Mouse (Mus musculus): Measurements from ENCODE around the gene Serpina3k. TPM values are rescaled to one million over a fixed set of nuclear protein-coding genes. Genes with fewer than 3 reads are reported as not detected.
"Not testable (repeated sequence)": the region's sequence is repeated elsewhere in the genome, so short reads cannot be mapped to it uniquely, and the experiment has no call there.

The Serpina3k gene
- polyA plus RNA-seq, 1 experiment from 2014 or later, result not detected

- no peaks in the 10 kb centered on the region for H3K4me1 ChIP-seq (replicated peaks; ENCODE audit: insufficient read depth, low read length)
- no peak for ATAC-seq (replicated peaks; ENCODE audit: low FRiP score, low read depth)
- no peaks in the 10 kb centered on the region for H3K36me3 ChIP-seq (ENCODE audit: insufficient read depth, low read length)
- 56% methylated on average over 1 of the region's 1 CpGs for WGBS
- TF ChIP-seq CTCF (IDR thresholded peaks at IDR 0.05; ENCODE audit: low read depth), result no peak
- no peak overlapping the region for H3K27ac ChIP-seq
- no peak for DNase-seq (ENCODE audit: low spot score)
- H3K4me2 ChIP-seq (ENCODE audit: low read length), result no peak overlapping the region
- H3K27me3 ChIP-seq (ENCODE audit: insufficient read depth, low read length), result no peaks in the 10 kb centered on the region
- H3K9me3 ChIP-seq (replicated peaks; ENCODE audit: low read length), result no peaks in the 10 kb centered on the region
- no peak overlapping the region for H3K9ac ChIP-seq (ENCODE audit: low read depth, low read length)
- no peak overlapping the region for H3K4me3 ChIP-seq (replicated peaks; ENCODE audit: low read depth, low read length)
Measured at GRCm38 (mm10) chr12:104331701-104332100, 6.6 kb upstream of the Serpina3k start.

- H3K9ac ChIP-seq (ENCODE audit: low read depth, low read length); H3K4me3 ChIP-seq (replicated peaks; ENCODE audit: low read depth, low read length); H3K27ac ChIP-seq; H3K27me3 ChIP-seq (ENCODE audit: insufficient read depth, low read length); H3K4me1 ChIP-seq (replicated peaks; ENCODE audit: insufficient read depth, low read length); H3K4me2 ChIP-seq (ENCODE audit: low read length); H3K36me3 ChIP-seq (ENCODE audit: insufficient read depth, low read length); ATAC-seq (replicated peaks; ENCODE audit: low FRiP score, low read depth); H3K9me3 ChIP-seq (replicated peaks; ENCODE audit: low read length); DNase-seq (ENCODE audit: low spot score): not testable (repeated sequence)
Measured at GRCm38 (mm10) chr12:104336873-104337272, 1.4 kb upstream of the Serpina3k start.

GRCm38 (mm10) chr12:104338705-104339104, 419 bp downstream of the Serpina3k start:
- no peaks in the 10 kb centered on the region for H3K27me3 ChIP-seq (ENCODE audit: insufficient read depth, low read length)
- 86% methylated on average over 3 of the region's 3 CpGs for whole genome bisulfite sequencing
- no peak overlapping the region for H3K4me2 ChIP-seq (ENCODE audit: low read length)
- ATAC-seq (replicated peaks; ENCODE audit: low FRiP score, low read depth) (no peak), DNase-seq (ENCODE audit: low spot score) (no peak)
- no peaks in the 10 kb centered on the region for H3K36me3 ChIP-seq (ENCODE audit: insufficient read depth, low read length)
- no peaks in the 10 kb centered on the region for H3K4me1 ChIP-seq (replicated peaks; ENCODE audit: insufficient read depth, low read length)
- no peak overlapping the region for H3K9ac ChIP-seq (ENCODE audit: low read depth, low read length)
- H3K4me3 ChIP-seq (replicated peaks; ENCODE audit: low read depth, low read length), result no peak overlapping the region
- H3K9me3 ChIP-seq (replicated peaks; ENCODE audit: low read length), result no peaks in the 10 kb centered on the region
- TF ChIP-seq CTCF (IDR thresholded peaks at IDR 0.05; ENCODE audit: low read depth), result no peak
- H3K27ac ChIP-seq, result no peak overlapping the region

- not testable (repeated sequence) for H3K9ac ChIP-seq (ENCODE audit: low read depth, low read length); H3K4me1 ChIP-seq (replicated peaks; ENCODE audit: insufficient read depth, low read length); H3K36me3 ChIP-seq (ENCODE audit: insufficient read depth, low read length); H3K4me2 ChIP-seq (ENCODE audit: low read length); H3K4me3 ChIP-seq (replicated peaks; ENCODE audit: low read depth, low read length); H3K27me3 ChIP-seq (ENCODE audit: insufficient read depth, low read length); ATAC-seq (replicated peaks; ENCODE audit: low FRiP score, low read depth); DNase-seq (ENCODE audit: low spot score); H3K27ac ChIP-seq; H3K9me3 ChIP-seq (replicated peaks; ENCODE audit: low read length)
Measured at GRCm38 (mm10) chr12:104342489-104342888, 4.2 kb downstream of the Serpina3k start.

- no peaks in the 10 kb centered on the region for H3K4me1 ChIP-seq (replicated peaks; ENCODE audit: insufficient read depth, low read length)
- DNase-seq (ENCODE audit: low spot score) (no peak), ATAC-seq (replicated peaks; ENCODE audit: low FRiP score, low read depth) (no peak)
- TF ChIP-seq CTCF (IDR thresholded peaks at IDR 0.05; ENCODE audit: low read depth), result no peak
- H3K27ac ChIP-seq, result no peak overlapping the region
- no peak overlapping the region for H3K4me2 ChIP-seq (ENCODE audit: low read length)
- no peaks in the 10 kb centered on the region for H3K27me3 ChIP-seq (ENCODE audit: insufficient read depth, low read length)
- no peak overlapping the region for H3K4me3 ChIP-seq (replicated peaks; ENCODE audit: low read depth, low read length)
- 80% methylated on average over 2 of the region's 2 CpGs for WGBS
- no peaks in the 10 kb centered on the region for H3K9me3 ChIP-seq (replicated peaks; ENCODE audit: low read length)
- no peaks in the 10 kb centered on the region for H3K36me3 ChIP-seq (ENCODE audit: insufficient read depth, low read length)
- no peak overlapping the region for H3K9ac ChIP-seq (ENCODE audit: low read depth, low read length)
Measured at GRCm38 (mm10) chr12:104345181-104345580, 6.9 kb downstream of the Serpina3k start.

GRCm38 (mm10) chr12:104345707-104346106, 7.4 kb downstream of the Serpina3k start:
- no peak for TF ChIP-seq CTCF (IDR thresholded peaks at IDR 0.05; ENCODE audit: low read depth)
- DNase-seq (ENCODE audit: low spot score), result no peak
- Histone ChIP-seq H3K36me3 (ENCODE audit: insufficient read depth, low read length) (no peaks in the 10 kb centered on the region), H3K9me3 (replicated peaks; ENCODE audit: low read length) (no peaks in the 10 kb centered on the region), H3K4me1 (replicated peaks; ENCODE audit: insufficient read depth, low read length) (no peaks in the 10 kb centered on the region), H3K9ac (ENCODE audit: low read depth, low read length) (no peak overlapping the region), H3K4me2 (ENCODE audit: low read length) (no peak overlapping the region), H3K27me3 (ENCODE audit: insufficient read depth, low read length) (no peaks in the 10 kb centered on the region), H3K4me3 (replicated peaks; ENCODE audit: low read depth, low read length) (no peak overlapping the region), H3K27ac (no peak overlapping the region)
- no peak for ATAC-seq (replicated peaks; ENCODE audit: low FRiP score, low read depth)

GRCm38 (mm10) chr12:104347091-104347490, 8.8 kb downstream of the Serpina3k start:
- no peaks in the 10 kb centered on the region for H3K9me3 ChIP-seq (replicated peaks; ENCODE audit: low read length)
- ATAC-seq (replicated peaks; ENCODE audit: low FRiP score, low read depth) (no peak), DNase-seq (ENCODE audit: low spot score) (no peak)
- H3K36me3 ChIP-seq (ENCODE audit: insufficient read depth, low read length), result no peaks in the 10 kb centered on the region
- no peaks in the 10 kb centered on the region for H3K27me3 ChIP-seq (ENCODE audit: insufficient read depth, low read length)
- no peak overlapping the region for H3K27ac ChIP-seq
- H3K4me2 ChIP-seq (ENCODE audit: low read length), result no peak overlapping the region
- H3K9ac ChIP-seq (ENCODE audit: low read depth, low read length), result no peak overlapping the region
- H3K4me3 ChIP-seq (replicated peaks; ENCODE audit: low read depth, low read length), result no peak overlapping the region
- no peak for TF ChIP-seq CTCF (IDR thresholded peaks at IDR 0.05; ENCODE audit: low read depth)
- no peaks in the 10 kb centered on the region for H3K4me1 ChIP-seq (replicated peaks; ENCODE audit: insufficient read depth, low read length)
- WGBS, result 78% methylated on average over 2 of the region's 2 CpGs
